Mouse (Mus musculus) liver, embryonic 13.5 days (tissue): ENCODE results near the gene Ttc24. TPM values are rescaled to one million over a fixed set of nuclear protein-coding genes. Genes with fewer than 3 reads are reported as not detected.

Experiments
- ATAC-seq: fragments of 200-750 bp; cut with Nextera tagmentation; 2 replicates; pipeline ENCODE4 v1.8.0; 2017; ENCODE audit warnings: low read depth, mild to moderate bottlenecking, moderate number of reproducible peaks, moderate library complexity
- DNase-seq: peaks from one replicate; pipeline ENCODE4 v3.0.0; 2022
- H3K27ac ChIP-seq: fragments of 300-500 bp; sonication (generic); 2 replicates; pipeline ENCODE4 v1.5.1; 2015; ENCODE audit warnings: moderate library complexity, mild to moderate bottlenecking, inconsistent platforms
- H3K27me3 ChIP-seq: fragments of 300-500 bp; sonication (generic); 2 replicates; pipeline ENCODE4 v1.6.1; 2015; ENCODE audit warnings: mild to moderate bottlenecking, inconsistent platforms
- H3K36me3 ChIP-seq: fragments of 300-500 bp; sonication (generic); 2 replicates; pipeline ENCODE4 v1.6.1; 2015; ENCODE audit warnings: mild to moderate bottlenecking, inconsistent platforms
- H3K4me1 ChIP-seq: fragments of 300-500 bp; sonication (generic); replicated peaks from 2 replicates; pipeline ENCODE4 v1.6.1; 2015; ENCODE audit warnings: inconsistent platforms
- H3K4me2 ChIP-seq: fragments of 300-500 bp; sonication (generic); 2 replicates; pipeline ENCODE4 v1.6.1; 2015; ENCODE audit warnings: inconsistent platforms, mild to moderate bottlenecking, moderate library complexity
- H3K4me3 ChIP-seq: fragments of 300-500 bp; sonication (generic); replicated peaks from 2 replicates; pipeline ENCODE4 v1.5.1; 2015; ENCODE audit warnings: mild to moderate bottlenecking, inconsistent platforms
- H3K9ac ChIP-seq: fragments of 300-500 bp; sonication (generic); 2 replicates; pipeline ENCODE4 v1.6.1; 2015; ENCODE audit warnings: mild to moderate bottlenecking, inconsistent platforms
- H3K9me3 ChIP-seq: fragments of 300-500 bp; sonication (generic); replicated peaks from 2 replicates; pipeline ENCODE4 v1.6.1; 2016; ENCODE audit warnings: inconsistent platforms
- WGBS: fragments of 180-500 bp; shearing (Covaris S2); methylation state at CpG from one replicate; pipeline ENCODE4 v1.1.7; 2015; ENCODE audit not compliant: insufficient replicate concordance; 5-methylcytosine and 5-hydroxymethylcytosine counted together
- polyA plus RNA-seq: library from polyadenylated mRNA; unstranded; fragments of >200 nt; fragmentation: Nextera tagmentation; extraction: Ambion mirVana; gene quantifications from 2 replicates; pipeline ENCODE4 v1.2.1, GENCODE M21; 2015

The Ttc24 gene
- polyA plus RNA-seq, 1 experiment from 2014 or later: not detected

- H3K9me3 ChIP-seq: no peaks in the 10 kb centered on the region
- ATAC-seq: no peak
- no peaks in the 10 kb centered on the region for H3K4me1 ChIP-seq
- no peak overlapping the region for H3K4me2 ChIP-seq
- H3K4me3 ChIP-seq: no peak overlapping the region
- no peak overlapping the region for H3K9ac ChIP-seq
- no peaks in the 10 kb centered on the region for H3K27me3 ChIP-seq
- no peak overlapping the region for H3K27ac ChIP-seq
- peaks cover 91% of the 10 kb centered on the region for H3K36me3 ChIP-seq
- WGBS: 81% methylated on average over 7 of the region's 7 CpGs
- no peak for DNase-seq
Measured at GRCm38 (mm10) chr3:88101736-88102135, 23.6 kb upstream of the Ttc24 start.

DNA sequence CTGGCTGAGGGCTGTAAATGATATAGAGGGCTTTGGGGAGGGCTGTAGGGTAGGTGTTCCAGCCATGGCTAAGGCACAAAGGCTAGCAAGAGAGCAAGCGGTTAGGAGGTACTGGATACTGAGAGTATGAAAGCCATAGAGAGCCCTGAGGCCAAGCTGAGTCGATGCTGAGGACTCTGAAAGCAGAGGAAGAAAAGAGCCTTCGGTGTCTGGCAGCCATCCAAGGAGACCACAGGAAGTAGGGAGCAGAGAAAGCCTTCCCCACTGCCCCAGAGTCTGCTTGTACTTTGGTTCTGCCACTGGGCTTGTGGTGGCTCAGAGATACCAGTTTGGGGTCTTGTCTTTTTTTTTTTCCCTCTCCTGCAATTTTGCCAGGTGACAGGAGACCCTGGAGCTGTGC is 22.1 kb upstream of the Ttc24 start:
- Histone ChIP-seq H3K4me1 (no peaks in the 10 kb centered on the region), H3K9ac (no peak overlapping the region), H3K4me3 (no peak overlapping the region), H3K27ac (no peak overlapping the region), H3K36me3 (peaks cover 82% of the 10 kb centered on the region), H3K27me3 (no peaks in the 10 kb centered on the region), H3K4me2 (no peak overlapping the region), H3K9me3 (no peaks in the 10 kb centered on the region)
- no peak for DNase-seq
- no peak for ATAC-seq
- whole genome bisulfite sequencing: 63% methylated on average over 3 of the region's 3 CpGs

GRCm38 (mm10) chr3:88097666-88098065 is 19.6 kb upstream of the Ttc24 start:
- DNase-seq (no peak), ATAC-seq (no peak)
- Histone ChIP-seq H3K4me1 (no peaks in the 10 kb centered on the region), H3K4me3 (no peak overlapping the region), H3K36me3 (peaks cover 83% of the 10 kb centered on the region), H3K27ac (no peak overlapping the region), H3K27me3 (no peaks in the 10 kb centered on the region), H3K9ac (no peak overlapping the region), H3K4me2 (no peak overlapping the region), H3K9me3 (no peaks in the 10 kb centered on the region)
- 62% methylated on average over 6 of the region's 6 CpGs for WGBS

- 84% methylated on average over 5 of the region's 5 CpGs for WGBS
- no peaks in the 10 kb centered on the region for H3K9me3 ChIP-seq
- H3K4me1 ChIP-seq: no peaks in the 10 kb centered on the region
- H3K36me3 ChIP-seq: peaks cover 86% of the 10 kb centered on the region
- no peak overlapping the region for H3K9ac ChIP-seq
- no peak for ATAC-seq
- H3K4me3 ChIP-seq: no peak overlapping the region
- H3K27me3 ChIP-seq: no peaks in the 10 kb centered on the region
- DNase-seq: no peak
- H3K4me2 ChIP-seq: no peak overlapping the region
- H3K27ac ChIP-seq: no peak overlapping the region
Measured at GRCm38 (mm10) chr3:88094126-88094525, 16.0 kb upstream of the Ttc24 start.

GRCm38 (mm10) chr3:88090616-88091015 is 12.5 kb upstream of the Ttc24 start:
- Histone ChIP-seq H3K9me3 (no peaks in the 10 kb centered on the region), H3K9ac (no peak overlapping the region), H3K27ac (no peak overlapping the region), H3K36me3 (peaks cover 83% of the 10 kb centered on the region), H3K27me3 (no peaks in the 10 kb centered on the region), H3K4me1 (no peaks in the 10 kb centered on the region), H3K4me2 (no peak overlapping the region), H3K4me3 (no peak overlapping the region)
- DNase-seq: no peak
- WGBS: 92% methylated on average over 6 of the region's 6 CpGs
- ATAC-seq: no peak

DNA sequence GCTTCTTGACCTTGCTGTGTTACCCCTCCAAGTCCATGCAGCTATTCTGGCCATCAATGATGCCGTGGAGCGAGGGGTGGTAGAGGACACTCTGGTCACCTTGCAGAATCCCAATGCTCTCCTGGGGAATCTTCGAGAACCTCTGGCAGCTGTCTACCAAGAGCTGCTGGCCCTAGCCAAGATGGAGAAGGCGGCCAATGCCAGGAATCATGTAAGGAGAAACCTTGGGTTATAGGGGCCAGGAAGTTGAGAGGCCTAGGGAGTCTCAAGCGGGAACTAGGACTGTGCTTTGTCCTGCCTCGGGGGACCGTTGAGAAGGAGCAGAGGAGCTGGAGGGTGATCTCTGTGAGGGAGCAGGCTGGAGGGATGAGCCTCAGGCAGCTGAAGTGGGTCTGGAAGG is 12.0 kb upstream of the Ttc24 start:
- no peak overlapping the region for H3K9ac ChIP-seq
- H3K4me2 ChIP-seq: no peak overlapping the region
- H3K27ac ChIP-seq: no peak overlapping the region
- H3K4me3 ChIP-seq: no peak overlapping the region
- ATAC-seq (no peak), DNase-seq (no peak)
- peaks cover 80% of the 10 kb centered on the region for H3K36me3 ChIP-seq
- no peaks in the 10 kb centered on the region for H3K4me1 ChIP-seq
- H3K27me3 ChIP-seq: no peaks in the 10 kb centered on the region
- H3K9me3 ChIP-seq: no peaks in the 10 kb centered on the region
- 85% methylated on average over 7 of the region's 7 CpGs for WGBS

DNA sequence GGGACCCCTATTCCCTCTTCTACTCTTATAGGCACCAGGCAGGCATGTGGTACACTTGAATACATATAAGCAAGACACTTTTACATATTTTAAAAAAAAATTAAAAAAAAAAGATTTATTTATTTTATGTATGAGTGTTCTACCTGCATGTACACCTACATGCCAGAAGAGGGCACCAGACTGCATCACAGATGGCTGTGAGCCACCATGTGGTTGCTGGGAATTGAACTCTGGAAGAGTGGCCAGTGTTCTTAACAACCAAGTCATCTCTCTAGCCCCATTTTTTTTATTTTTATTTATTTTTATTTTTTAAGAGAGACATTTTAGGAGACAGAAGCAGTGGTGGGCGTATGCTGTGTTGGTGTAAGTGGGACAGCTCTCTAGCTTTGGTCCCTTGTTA is 9.6 kb upstream of the Ttc24 start:
- no peak overlapping the region for H3K4me3 ChIP-seq
- H3K9ac ChIP-seq: no peak overlapping the region
- H3K9me3 ChIP-seq: no peaks in the 10 kb centered on the region
- peaks cover 12% of the 10 kb centered on the region for H3K4me1 ChIP-seq
- DNase-seq: no peak
- no peaks in the 10 kb centered on the region for H3K27me3 ChIP-seq
- peaks cover 67% of the 10 kb centered on the region for H3K36me3 ChIP-seq
- no peak overlapping the region for H3K27ac ChIP-seq
- H3K4me2 ChIP-seq: no peak overlapping the region
- ATAC-seq: no peak
- WGBS: 57% methylated on average over 1 of the region's 1 CpGs

DNA sequence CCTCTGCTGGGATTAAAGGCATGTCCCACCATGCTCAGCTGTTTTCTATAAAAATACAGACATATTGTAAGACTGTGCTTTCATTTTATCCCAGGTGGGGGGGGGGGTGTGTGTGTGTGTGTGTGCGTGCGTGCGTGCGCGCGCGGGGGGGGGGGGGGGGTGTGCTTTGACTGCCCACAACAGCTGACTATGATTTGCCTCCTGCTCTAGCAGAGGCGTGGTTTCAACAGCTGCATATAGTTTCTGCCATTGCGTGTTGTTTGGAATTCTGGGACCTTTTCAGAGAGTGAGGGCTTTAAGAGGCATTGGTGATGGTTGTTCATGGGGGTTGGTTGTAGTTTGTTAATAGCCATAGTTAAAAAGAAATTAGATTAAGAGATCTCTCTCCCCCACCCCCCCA is 7.4 kb upstream of the Ttc24 start:
- Histone ChIP-seq H3K4me3 (no peak overlapping the region), H3K27me3 (no peaks in the 10 kb centered on the region), H3K27ac (no peak overlapping the region), H3K36me3 (peaks cover 44% of the 10 kb centered on the region), H3K9me3 (no peaks in the 10 kb centered on the region), H3K4me2 (no peak overlapping the region), H3K4me1 (peaks cover 22% of the 10 kb centered on the region), H3K9ac (no peak overlapping the region)
- WGBS: 88% methylated on average over 5 of the region's 9 CpGs
- DNase-seq: no peak
- ATAC-seq: no peak

DNA sequence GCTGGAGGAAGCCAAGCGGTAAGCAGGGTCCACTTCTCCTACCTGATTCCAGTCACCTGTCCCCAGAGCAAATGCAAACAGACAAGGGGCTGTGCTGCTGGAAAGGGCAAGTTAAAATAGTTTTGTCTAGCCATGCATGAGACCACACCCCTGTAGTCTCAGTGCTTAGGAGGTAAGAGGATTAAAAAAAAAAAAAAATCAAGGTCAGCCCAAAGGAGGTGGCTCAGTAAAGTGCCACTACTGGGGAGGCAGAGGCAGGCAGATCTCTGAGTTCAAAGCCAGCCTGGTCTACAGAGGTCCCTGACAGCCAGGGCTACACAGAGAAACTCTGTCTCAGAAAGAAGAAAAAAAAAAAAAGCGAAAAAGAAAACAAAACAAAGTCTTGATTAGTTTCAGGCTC is 5.9 kb upstream of the Ttc24 start:
- H3K27me3 ChIP-seq: 0 out of 2 replicates have a peak, but pooled peaks cover 2% of the 10 kb centered on the region
- H3K36me3 ChIP-seq: peaks cover 30% of the 10 kb centered on the region
- no peak overlapping the region for H3K4me3 ChIP-seq
- 95% methylated on average over 2 of the region's 2 CpGs for WGBS
- peaks cover 22% of the 10 kb centered on the region for H3K4me1 ChIP-seq
- ATAC-seq: no peak
- 0 out of 2 replicates have a peak overlapping the region, but pooled peaks have one; percentile 0 for H3K9ac ChIP-seq
- no peak for DNase-seq
- H3K9me3 ChIP-seq: no peaks in the 10 kb centered on the region
- H3K4me2 ChIP-seq: no peak overlapping the region
- no peak overlapping the region for H3K27ac ChIP-seq

GRCm38 (mm10) chr3:88082663-88083062 is 4.6 kb upstream of the Ttc24 start:
- H3K27ac ChIP-seq: peak overlapping the region; percentile 60

DNA sequence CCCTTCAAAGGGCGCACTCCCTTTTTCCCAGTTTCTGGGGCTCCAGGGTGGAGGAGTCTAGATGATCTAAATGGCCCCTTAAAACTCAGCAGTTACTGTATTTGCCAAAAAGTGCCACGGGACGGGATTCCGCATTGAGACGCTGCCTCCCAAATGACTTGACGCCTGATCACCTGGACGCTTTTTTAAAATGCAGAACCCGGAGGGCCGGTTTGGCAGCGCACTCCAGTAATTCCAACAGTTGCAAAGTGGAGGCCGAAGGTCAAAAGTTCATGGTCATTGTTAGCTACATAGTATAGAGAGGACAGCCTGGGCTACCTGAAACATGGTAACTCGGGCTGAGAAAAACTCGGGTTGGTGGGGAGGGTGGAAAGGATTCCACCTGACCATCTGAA is 4.1 kb upstream of the Ttc24 start:
- Histone ChIP-seq H3K4me3 (peak overlapping the region; percentile 77), H3K9ac (peak overlapping the region; percentile 82), H3K27me3 (peaks cover 11% of the 10 kb centered on the region; the same call in 1 of the 2 replicates), H3K4me1 (peaks cover 22% of the 10 kb centered on the region), H3K27ac (peak overlapping the region; percentile 60; the same call in 1 of the 2 replicates), H3K36me3 (peaks cover 20% of the 10 kb centered on the region), H3K9me3 (no peaks in the 10 kb centered on the region), H3K4me2 (peak overlapping the region; percentile 83)
- DNase-seq (no peak), ATAC-seq (peak; percentile 22; the same call in 1 of the 2 replicates)
- 2% methylated on average over 13 of the region's 13 CpGs for WGBS

More at GRCm38 (mm10) chr3:88082663-88083062, 4.6 kb upstream of the Ttc24 start:
- H3K4me1 ChIP-seq: peaks cover 22% of the 10 kb centered on the region
- no peaks in the 10 kb centered on the region for H3K9me3 ChIP-seq
- H3K36me3 ChIP-seq: peaks cover 20% of the 10 kb centered on the region
- H3K27me3 ChIP-seq: peaks cover 6% of the 10 kb centered on the region; the same call in 1 of the 2 replicates
- peak overlapping the region; percentile 82 for H3K9ac ChIP-seq
- WGBS: 12% methylated on average over 4 of the region's 4 CpGs
- peak overlapping the region; percentile 83 for H3K4me2 ChIP-seq
- DNase-seq (peak; percentile 31), ATAC-seq (peak; percentile 66; the same call in 1 of the 2 replicates)
- H3K4me3 ChIP-seq: peak overlapping the region; percentile 77
